Mouse (Mus musculus) mouse embryonic stem cell (cell line): ENCODE data around the gene Hcrt.

Experiments
- in situ Hi-C, 2 experiments: fragments of 300-500 bp; cut with MboI; formaldehyde crosslinking; loops; 1 replicate in 1 of 2; 3 replicates in 1 of 2; pipeline ENCODE4 v1.14.3; 2019 to 2020; ENCODE audit warnings: low sequenced_read_pairs in 2 of 2, low pct_unique_long_range_greater_than_20kb in 1 of 2, mixed read lengths in 1 of 2; ENCODE audit not compliant: unreplicated experiment in 1 of 2

Gene Hcrt

DNA sequence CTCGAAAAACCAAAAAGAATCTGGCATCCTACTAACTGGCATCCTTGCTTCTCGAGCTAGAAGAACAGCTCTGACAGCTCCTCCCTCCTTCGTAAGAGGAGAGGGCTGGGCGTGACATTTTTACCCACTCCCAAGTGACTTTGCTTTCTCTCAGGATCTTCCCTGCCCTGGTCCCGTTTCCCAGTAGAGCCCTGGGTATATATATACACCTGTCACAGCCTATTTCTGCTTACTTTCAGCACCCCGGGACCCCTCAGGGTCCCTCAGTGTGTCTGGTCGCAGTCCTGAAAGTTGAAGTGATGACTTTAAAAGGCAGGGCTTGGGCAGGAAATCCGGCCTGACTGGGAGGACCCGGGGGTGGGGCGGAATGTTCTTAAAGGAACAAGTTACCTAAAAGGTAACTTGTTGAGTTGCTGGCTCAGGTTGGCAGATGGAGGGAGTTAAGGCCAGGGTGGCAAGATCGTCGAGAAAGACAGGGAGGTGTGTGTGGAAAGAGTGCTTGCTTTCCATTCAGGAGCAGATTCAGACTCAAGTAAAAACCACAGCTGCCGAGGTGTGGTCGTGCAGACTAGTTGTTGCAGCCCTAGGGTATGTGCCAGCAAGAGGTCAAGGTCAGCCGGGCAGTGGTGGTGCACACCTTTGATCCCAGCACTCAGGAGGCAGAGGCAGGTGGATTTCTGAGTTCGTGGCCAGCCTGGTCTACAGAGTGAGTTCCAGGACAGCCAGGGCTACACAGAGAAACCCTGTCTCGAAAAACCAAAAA is 8.1 kb upstream of the Hcrt start, which contains the start of gene Ghdc:
Gene Ghdc (minus strand): TSS at position 312 of the 763 bp plus-strand sequence.
- in situ Hi-C loops, result no loop called here

DNA sequence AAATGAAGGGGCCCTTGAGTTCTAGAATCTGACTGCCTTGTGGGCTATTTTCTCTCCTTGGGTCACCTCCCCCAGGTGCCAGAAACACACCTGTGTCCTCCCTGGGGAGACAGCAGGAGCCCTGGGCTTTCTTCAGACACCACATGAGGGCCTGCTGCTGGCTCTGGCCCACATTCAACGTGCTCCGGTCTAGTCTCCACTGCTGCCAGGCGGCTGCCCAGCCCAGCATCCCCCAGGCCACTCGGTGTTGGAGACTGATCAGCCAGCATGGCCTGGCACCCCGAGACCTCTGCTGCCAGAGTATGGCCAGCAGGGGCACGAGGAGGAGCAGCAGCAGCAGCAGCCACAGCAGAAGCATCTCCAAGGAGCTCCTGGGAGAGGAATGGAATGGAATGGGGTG is 7.2 kb upstream of the Hcrt start:
- in situ Hi-C loops, result no loop called here

DNA sequence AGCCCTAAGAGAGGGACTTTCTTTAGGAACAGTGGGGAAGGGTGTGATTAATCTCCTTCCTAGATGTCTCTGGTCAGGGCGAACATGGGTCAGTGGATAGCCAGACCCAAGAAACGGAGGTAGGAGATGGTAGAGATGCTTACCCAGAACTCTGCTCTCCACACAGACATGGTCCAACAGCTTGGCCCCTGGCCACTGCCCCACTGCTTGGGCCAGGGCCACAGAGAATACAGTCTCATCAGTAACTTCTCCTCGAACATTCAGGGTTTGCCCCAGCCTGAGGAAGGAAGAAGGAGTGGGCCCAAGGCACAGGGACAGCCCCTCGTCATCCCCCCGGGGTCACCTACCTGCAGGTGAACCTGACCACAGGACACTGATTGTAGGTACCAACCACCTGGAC is 5.1 kb upstream of the Hcrt start:
- in situ Hi-C loops, result no loop called here

DNA sequence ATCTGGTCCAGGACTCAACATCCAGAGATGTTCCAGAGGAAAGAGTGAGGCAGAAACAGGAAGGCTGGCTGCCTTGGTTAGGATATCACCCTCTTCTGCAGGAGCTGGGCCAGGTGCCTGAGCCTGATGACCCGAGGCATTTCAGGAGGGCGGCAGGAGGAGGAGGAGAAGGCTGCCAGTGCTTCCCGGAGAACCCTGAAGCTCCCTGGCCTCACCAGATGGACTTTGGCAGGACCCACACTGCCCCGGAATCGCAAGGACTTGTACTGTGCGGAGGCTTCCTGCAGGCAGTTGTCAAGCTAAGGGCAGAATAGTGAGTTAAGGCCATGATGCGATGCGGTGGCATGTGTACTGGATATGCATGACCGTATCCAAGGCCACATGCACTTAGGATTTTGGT is 4.0 kb upstream of the Hcrt start:
- in situ Hi-C loops, result no loop called here

DNA sequence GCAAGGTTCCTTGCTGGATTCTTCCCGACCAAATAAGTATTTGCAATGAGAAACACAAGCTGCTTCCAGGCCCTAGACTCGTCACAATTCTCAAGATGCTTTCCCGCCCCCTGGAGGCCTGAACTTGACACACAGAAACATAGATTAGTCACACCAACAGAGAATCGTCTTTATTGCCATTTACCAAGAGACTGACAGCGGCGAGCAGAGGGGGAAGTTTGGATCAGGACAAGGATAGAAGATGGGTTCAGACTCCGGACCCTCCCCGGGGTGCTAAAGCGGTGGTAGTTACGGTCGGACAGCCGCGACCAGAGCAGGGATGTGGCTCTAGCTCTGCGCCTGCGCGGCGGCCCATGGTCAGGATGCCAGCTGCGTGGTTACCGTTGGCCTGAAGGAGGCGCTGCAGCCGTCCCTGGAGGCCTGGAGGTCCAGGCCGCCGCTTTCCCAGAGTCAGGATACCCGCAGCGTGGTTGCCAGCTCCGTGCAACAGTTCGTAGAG is 1.1 kb downstream of the Hcrt start:
- in situ Hi-C loops, result no loop called here

DNA sequence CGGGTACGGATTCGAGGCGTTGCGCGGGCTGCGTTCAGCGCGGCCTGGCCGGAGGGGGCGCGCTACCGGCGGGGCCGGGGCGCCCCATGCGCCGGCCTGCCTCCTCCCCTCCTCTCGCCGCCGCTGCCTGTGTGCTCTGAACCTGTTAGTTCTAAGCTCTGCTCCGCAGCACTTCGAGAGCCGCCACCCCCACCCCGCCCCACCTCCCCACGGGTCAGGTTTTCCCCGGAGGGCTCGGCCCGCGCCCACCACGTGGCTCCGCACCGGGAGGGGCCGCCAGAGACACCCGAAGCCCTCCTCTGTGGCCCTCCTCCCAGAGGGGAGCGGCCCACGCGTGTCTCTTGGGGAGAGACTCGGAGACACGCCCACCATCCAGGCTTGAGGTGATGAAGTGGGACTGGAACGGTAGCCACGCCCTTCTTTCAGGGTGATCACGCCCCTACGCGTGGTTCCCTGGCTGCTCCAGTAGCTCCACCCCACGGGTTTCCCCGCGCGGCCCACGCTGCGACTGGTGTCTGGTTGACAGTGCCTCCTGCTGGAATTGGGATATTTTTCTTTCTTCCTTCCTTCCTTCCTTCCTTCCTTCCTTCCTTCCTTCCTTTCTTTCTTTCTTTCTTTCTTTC is 3.0 kb downstream of the Hcrt start, which contains the start of gene Kcnh4:
Gene Kcnh4 (minus strand): TSS at position 332 of the 623 bp plus-strand sequence.
- in situ Hi-C loops, result no loop called here

DNA sequence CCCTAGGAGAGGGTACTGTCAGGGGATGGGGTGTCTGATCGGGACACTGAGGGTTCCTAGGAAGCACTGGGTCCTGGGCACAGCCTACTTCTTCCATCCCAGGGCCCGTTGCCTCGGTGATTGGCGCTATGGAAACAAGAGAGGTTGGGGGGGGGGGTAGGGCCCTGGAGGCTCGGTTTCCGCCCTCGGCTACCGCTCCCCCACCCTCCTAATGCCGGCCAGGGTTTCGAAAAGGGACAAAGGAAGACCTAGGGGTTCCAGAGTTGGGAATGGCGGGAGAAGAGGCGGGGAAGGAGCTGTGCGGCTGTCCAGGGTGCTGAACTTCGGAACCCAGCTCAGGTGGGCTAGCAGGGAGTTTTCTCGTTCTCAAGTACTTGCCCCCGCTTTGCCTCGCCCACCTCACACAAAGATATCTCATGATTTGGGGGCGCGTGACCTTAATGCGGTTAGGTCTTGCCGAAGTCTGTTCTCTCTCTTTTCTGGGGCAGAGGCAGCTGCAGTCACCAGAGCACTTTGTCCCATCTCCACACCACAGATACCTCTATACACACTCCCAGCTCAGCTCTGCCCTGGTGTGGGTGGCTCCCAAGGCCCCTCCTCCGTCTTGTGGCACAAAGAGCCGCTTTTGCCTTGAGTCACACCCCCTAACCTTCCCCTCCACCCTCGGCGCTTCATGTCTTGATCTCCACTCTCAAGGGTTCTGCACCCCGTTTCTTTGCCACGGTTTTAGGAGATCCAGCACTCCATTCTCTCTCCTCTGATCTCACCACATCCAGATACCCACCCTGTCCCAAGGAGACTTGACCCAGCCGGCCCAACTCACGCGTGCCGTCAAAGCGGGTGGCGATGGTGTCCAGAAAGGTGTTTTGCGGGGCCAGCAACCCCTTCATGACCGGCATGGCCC is 3.8 kb downstream of the Hcrt start:
- in situ Hi-C loops, result no loop called here

DNA sequence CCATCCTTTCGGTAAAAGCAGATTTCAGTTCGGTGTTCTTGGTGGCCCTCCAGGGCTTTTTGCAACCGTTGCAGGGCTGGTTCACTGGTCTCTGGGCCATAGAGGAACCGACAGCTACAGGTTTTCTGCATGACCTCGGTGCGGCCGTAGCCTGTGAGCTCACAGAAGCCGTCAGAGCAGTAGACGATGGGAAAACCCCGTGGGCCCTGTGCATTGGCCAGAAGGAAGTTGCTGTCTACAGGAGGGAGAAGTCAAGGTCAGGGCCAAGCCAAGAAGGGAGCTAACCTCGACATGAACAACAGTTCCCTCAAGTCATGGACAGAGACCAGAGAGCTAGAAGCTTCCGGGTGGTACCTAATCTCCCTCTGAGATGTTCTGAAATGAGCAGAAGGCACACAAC is 5.2 kb downstream of the Hcrt start:
- in situ Hi-C loops, result no loop called here

DNA sequence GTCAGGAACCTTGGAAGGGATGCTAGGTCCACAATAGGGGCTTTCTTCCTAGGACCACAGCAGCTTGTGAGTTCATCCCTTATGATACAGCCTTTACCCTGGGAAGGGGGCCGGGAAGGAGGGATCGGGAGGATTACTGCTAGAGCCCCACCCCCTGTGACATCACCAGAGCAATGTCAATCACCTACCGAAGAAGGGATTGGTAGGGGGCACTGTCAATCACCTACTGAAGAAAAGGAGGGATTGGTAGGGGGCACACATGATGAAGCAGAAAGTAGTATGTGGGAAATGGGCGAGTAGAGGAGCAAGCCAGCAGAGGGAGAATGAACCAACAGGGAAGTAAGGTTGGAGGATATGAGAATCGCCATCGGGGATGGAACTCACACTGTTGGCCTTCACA is 6.3 kb downstream of the Hcrt start:
- in situ Hi-C loops, result no loop called here

DNA sequence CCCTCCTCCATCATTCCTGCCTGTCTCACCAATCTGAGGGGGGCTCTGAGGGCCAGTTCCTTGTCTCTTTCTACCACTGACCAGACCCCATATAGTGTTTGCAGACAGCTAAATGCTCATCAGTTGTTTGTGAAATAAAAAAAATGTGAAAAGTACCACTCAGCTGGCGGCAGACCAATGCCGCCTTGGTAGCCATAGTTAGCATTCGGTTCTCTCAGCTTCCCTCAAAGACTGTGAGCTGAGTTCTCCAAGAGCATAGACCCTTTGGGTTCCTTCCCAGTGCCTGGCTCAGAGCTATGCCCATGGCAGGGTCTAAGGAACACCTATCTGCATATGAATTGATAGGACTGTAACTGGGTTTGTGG is 8.1 kb downstream of the Hcrt start:
- in situ Hi-C loops, result no loop called here

DNA sequence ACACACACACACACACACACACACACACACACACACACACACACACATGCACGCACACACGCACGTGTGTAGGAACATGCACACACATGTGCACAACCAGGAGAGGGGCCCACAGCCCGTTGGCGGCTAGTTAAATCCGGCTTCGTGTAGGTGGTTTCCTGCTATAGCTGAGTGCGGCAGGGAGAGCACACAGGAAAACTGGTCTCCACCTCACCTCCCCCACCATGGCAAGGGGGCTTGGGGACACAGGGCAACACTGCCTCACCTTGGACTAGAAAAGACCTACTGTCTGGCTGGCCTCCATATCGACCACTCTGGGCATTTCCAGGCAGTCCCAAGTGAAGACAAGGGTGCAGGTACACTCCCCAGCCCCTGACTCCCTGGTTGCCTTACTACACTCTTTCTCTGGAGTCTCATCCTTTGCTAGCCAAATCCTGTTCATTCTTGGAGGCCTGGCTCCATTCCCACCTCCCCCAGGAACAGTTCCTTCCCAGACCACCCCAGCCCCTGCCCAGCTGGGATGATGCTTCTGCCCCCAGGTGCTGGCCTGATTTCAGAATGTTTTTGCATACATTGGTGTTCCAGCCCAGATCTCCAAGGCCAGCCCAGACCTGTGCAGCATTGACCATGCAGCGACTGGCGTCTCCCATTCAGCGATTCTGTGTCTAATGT is 8.6 kb downstream of the Hcrt start:
- in situ Hi-C loops, result no loop called here

DNA sequence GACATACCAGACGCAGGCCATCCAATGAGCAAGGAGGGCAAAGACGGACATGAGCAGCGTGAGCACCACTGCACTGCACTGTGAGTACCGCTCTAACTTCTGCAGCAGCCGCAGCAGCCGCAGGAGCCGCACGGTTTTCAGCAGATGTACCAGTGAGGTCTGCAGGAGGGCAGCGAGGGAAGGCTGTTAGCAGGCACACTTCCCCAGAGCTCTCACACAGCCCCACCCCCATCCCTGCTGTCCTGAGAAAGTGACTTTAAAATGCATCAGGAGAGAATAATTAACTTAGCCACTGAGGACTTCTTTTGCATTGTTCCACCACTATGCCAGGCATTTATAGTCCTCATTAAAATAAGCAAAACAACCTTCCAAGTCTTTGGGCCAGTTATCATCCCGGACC is 10.4 kb downstream of the Hcrt start:
- in situ Hi-C loops, result no loop called here

DNA sequence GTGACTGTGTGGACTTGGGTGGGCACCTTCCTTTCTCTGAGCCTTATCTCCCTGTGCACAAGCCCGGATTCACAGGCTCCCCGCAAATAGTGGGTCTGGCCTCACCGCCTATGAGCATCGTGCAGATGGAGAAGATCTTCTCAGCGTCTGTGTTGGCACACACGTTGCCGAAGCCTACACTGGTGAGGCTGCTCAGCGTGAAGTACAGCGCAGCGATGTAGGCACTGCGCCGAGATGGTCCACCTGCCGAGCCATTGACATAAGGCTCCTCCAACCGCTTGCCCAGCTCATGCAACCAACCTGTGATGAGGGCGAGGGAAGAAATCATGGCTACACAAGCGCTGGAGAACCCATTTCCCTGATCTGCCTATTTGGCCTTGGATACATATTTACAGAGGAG is 12.6 kb downstream of the Hcrt start:
- in situ Hi-C loops, result no loop called here

DNA sequence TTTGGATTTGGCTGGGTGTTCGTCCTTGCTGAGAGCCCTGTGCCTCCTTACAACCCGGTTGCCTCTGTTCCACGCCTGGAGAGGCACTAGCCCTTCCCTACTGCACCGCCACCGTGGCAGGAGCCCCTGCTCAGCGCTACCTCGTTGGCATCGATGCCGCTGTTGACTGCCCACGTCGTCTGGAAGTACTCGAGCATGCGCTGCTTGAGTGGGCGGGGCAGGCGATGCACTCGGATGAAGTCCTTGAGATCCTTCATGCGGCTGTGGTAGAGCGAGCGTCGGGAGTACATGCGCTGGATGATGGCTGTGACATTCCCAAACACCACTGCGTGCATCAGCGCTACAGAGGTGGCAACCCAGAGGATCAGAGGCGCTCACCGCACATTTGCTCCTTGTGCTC is 13.3 kb downstream of the Hcrt start:
- in situ Hi-C loops, result no loop called here

DNA sequence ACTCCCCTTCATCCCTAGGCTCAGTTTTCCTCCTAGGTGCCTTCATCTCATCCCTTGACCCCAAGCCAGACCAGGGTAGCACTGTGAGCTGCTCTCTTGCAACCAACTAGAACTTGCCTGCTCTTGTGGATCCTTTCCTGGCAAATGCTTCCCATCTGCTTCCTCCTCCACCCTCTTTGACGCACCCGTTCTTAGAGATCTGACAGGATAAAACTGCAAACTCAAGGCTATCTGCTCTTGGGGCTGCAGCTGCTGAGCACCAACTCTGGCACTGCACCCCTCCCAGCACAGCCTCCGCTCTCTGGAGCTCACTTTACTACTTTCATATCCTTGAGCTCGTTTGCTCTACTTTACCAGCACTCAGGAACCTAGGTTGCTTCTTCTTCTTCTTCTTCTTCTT is 14.1 kb downstream of the Hcrt start:
- in situ Hi-C loops, result no loop called here

DNA sequence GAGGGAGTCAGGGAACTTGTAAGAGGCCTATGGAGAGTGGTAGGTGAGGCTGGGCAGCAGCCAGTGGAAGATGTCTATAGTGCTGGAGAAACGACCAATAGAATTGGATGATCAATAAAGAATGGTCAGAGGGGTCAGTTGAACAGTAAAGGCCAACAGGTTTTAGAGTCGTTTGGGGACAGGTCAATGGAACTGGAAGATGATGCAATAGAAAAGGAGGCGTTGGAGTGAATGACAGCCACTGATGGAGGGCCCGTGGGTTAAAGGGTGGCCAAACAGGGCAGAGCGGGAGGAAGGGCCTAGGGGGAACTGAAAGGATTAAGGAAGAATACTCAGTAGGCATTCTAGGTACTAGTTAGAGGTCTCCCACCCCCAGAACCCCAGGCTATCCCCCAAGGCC is 15.6 kb downstream of the Hcrt start:
- in situ Hi-C loops, result no loop called here

DNA sequence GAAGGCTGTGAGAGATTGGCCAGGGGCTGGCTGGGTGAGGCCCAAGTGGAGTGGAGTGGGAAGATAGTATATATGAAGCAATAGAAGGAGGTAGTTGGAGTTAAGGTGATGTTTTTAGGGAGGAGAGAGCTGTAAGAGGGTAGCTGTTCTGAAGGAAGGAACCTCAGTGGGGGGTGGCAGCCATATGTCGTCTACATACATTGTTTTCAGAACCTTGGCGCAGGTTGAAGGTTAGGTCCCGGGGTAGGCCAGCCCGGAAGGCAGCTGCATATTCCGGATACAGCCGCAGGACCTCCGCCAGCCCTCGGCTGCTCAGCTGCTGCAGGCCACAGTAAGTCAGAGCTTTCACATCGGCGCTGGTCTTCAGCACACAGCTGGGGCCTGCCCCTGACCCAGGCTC is 16.2 kb downstream of the Hcrt start:
- in situ Hi-C loops, result no loop called here

DNA sequence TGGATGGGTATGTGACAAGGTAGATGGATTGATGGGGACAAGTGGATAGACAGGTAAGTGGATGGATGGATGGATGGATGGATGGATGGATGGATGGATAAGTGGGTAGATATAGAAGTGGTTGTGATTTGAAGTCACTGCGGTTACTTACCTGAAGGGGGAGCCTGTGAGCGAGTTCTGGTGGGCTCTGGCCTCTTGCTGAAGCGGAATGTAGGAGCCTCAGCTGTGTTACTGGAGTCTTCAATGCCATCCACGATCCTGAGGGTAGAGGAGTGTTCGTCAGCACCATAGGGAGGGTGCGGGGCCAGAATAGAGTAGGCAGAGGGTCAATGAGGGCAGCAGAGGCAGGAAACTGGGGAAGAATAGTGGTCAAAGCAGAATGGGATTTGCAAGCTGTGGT is 17.6 kb downstream of the Hcrt start:
- in situ Hi-C loops, result no loop called here

DNA sequence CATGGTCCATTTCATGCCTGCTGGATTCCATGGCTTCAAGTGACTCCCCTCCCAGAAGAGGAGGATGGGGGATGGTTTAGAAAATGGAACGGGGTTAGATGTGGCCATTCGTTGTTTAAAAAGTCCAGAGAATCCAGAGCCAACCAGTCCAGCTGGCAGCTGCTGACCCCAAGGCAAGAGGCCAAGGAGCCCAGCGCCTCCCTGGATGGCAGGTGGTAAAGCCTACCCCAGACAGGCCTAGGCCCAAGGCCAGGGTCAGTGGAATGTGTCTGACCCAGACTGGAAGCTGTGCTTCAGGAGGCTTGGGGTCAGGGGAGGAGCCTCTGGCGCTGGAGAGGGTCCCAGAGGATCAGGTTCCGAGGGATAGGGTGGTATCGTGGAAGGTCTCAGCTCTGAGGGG is 21.4 kb downstream of the Hcrt start:
- in situ Hi-C loops, result no loop called here
